Mouse (Mus musculus) midbrain, embryonic 11.5 days (tissue): ENCODE results near the gene Car14. TPM values are rescaled to one million over a fixed set of nuclear protein-coding genes. Genes with fewer than 3 reads are reported as not detected.
"Not testable (repeated sequence)": the region's sequence is repeated elsewhere in the genome, so short reads cannot be mapped to it uniquely, and the experiment has no call there.

Source experiments
- ATAC-seq: fragments of 200-750 bp; cut with Nextera tagmentation; 2 replicates; pipeline ENCODE4 v1.8.0; 2017; ENCODE audit warnings: moderate TSS enrichment, moderate library complexity; ENCODE audit not compliant: low FRiP score
- DNase-seq: peaks from one replicate; pipeline ENCODE4 v3.0.0; 2015; ENCODE audit warnings: low spot score; ENCODE audit errors: missing footprints
- H3K27ac ChIP-seq: fragments of 300-500 bp; sonication (generic); 2 replicates; pipeline ENCODE4 v1.5.1; 2014; ENCODE audit warnings: low read depth, low read length
- H3K27me3 ChIP-seq: fragments of 300-500 bp; sonication (generic); 2 replicates; pipeline ENCODE4 v1.6.1; 2014; ENCODE audit warnings: mild to moderate bottlenecking, low read length, moderate library complexity, mixed read lengths; ENCODE audit not compliant: control insufficient read depth, insufficient read depth
- H3K36me3 ChIP-seq: fragments of 300-500 bp; sonication (generic); 2 replicates; pipeline ENCODE4 v1.6.1; 2014; ENCODE audit warnings: mild to moderate bottlenecking, low read length, moderate library complexity, mixed read lengths; ENCODE audit not compliant: control insufficient read depth, insufficient read depth
- H3K4me1 ChIP-seq: fragments of 300-500 bp; sonication (generic); 2 replicates; pipeline ENCODE4 v1.6.1; 2014; ENCODE audit warnings: low read length; ENCODE audit not compliant: control insufficient read depth, insufficient read depth
- H3K4me2 ChIP-seq: fragments of 300-500 bp; sonication (generic); 2 replicates; pipeline ENCODE4 v1.6.1; 2014; ENCODE audit warnings: mild to moderate bottlenecking, moderate library complexity
- H3K4me3 ChIP-seq: fragments of 300-500 bp; sonication (generic); 2 replicates; pipeline ENCODE4 v1.5.1; 2014; ENCODE audit warnings: low read depth, low read length
- H3K9ac ChIP-seq: fragments of 300-500 bp; sonication (generic); 2 replicates; pipeline ENCODE4 v1.6.1; 2014; ENCODE audit warnings: low read length
- H3K9me3 ChIP-seq: fragments of 300-500 bp; sonication (generic); 2 replicates; pipeline ENCODE4 v1.6.1; 2016; ENCODE audit warnings: low read length; ENCODE audit not compliant: control insufficient read depth
- WGBS: fragments of 180-500 bp; shearing (Covaris S2); extraction: QIAGEN DNeasy Blood & Tissue Kit; methylation state at CpG from one replicate; pipeline ENCODE4 v1.1.7; 2014; 5-methylcytosine and 5-hydroxymethylcytosine counted together
- polyA plus RNA-seq: library from polyadenylated mRNA; unstranded; fragments of >200 nt; fragmentation: Nextera tagmentation; extraction: Ambion mirVana; gene quantifications from 2 replicates; pipeline ENCODE4 v1.2.1, GENCODE M21; 2014

The Car14 gene
- polyA plus RNA-seq, 1 experiment from 2014 or later, result 33.4 TPM

DNA sequence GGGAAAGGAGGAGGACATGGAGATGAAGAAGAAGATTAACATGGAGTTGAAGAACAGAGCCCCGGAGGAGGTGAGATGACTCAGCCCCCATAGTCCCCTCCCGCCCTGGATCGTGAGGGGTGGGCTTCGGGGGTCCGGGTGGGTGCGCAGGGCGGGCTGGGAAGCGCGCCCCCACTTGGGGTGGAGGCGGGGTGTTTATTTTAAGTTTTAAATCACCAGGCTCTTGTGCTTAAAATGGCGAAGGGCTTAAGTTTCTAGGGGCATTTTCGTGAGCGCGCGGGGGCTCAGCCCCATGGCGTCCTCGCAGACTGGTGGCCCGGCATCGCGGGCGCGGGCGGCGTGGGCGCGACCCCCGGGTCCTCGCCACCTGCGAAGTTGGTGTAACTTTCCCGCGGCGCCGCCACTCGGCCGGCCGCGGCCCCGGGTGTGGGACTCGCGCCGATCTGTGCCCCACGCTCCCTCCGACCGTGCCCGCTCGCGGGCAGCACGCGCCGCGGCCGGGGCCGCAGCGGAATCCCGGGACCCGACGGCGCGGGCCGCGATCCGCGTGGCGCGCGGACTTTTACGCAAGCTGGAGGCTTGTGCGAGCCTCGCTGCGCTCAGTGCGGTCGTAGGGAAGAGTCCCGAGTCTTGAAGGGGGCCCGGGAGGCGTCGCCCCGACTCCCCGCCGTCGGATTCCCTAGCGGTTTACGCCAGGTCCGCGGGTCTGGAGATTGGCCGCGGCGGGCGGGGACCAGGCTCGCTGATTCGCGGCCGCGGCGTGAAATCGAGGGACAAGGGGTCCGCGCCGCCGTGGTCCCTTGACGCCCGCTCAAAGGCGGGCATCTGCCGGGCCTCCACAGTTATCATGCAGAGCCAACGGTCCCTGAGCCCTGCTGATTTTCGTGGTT, 25.3 kb upstream of the Car14 start:
- Histone ChIP-seq H3K9ac (peak overlapping the region; percentile 96), H3K9me3 (no peaks in the 10 kb centered on the region), H3K27ac (peak overlapping the region; percentile 72), H3K4me1 (peaks cover 7% of the 10 kb centered on the region; the same call in 1 of the 2 replicates), H3K4me2 (peak overlapping the region; percentile 55), H3K36me3 (peaks cover 12% of the 10 kb centered on the region), H3K27me3 (no peaks in the 10 kb centered on the region), H3K4me3 (peak overlapping the region; percentile 97)
- peak; percentile 96 for DNase-seq
- WGBS, result under 1% methylated on average over 88 of the region's 105 CpGs
- peak; percentile 59 for ATAC-seq

DNA sequence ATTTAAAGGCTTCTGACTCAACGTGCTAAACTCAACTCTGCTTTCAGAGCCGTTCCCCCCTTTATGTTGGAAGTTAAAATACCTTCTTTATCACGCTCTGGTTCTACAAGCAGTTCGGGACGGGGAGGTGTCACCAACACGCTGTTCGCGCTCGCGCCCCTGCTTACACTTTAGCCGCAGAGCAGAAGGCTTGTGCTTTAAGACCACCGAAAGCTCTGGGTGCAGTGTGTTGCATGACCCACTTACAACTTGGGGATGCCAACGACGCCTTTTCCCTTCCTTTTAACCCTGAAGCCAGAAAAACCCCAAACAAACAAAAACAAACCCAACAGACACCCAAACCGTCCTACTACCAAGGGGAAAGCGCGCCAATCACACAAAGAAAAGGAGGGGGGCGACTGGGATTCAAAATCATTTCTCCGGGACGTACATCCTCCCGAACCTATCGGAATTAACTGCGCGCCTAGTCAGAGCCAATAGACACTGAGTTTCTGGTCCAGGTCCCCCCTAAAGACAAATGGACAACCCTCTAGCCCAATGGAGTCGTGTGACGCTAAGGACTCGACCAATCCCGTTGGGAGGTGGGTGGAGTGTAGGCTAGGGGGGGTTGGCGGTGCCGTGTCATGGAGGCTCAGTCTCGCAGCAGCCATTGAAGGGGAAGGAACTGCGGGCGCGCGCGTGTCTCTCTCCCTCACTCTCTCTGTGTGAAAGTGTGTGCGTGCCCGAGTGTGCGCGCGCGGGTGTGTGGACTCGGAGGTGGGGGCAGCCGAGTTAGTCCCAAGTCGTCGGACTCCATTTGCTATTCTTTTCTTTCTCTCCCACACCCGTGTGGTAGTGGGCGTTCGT, 24.4 kb upstream of the Car14 start, which contains the start of gene Anp32e:
Gene Anp32e, plus strand, starts transcription at position 589 of the 846 bp plus-strand sequence.
- peaks cover 7% of the 10 kb centered on the region for H3K36me3 ChIP-seq
- no peaks in the 10 kb centered on the region for H3K27me3 ChIP-seq
- WGBS, result under 1% methylated on average over 49 of the region's 49 CpGs
- peak within 1 kb of the TSS; percentile 96 for H3K9ac ChIP-seq
- peak within 1 kb of the TSS; percentile 55 for H3K4me2 ChIP-seq
- H3K4me1 ChIP-seq, result peaks cover 7% of the 10 kb centered on the region; the same call in 1 of the 2 replicates
- peak within 1 kb of the TSS; percentile 84 for H3K27ac ChIP-seq
- peak within 1 kb of the TSS; percentile 97 for H3K4me3 ChIP-seq
- no peaks in the 10 kb centered on the region for H3K9me3 ChIP-seq
- ATAC-seq (peak; percentile 100), DNase-seq (peak; percentile 99)

DNA sequence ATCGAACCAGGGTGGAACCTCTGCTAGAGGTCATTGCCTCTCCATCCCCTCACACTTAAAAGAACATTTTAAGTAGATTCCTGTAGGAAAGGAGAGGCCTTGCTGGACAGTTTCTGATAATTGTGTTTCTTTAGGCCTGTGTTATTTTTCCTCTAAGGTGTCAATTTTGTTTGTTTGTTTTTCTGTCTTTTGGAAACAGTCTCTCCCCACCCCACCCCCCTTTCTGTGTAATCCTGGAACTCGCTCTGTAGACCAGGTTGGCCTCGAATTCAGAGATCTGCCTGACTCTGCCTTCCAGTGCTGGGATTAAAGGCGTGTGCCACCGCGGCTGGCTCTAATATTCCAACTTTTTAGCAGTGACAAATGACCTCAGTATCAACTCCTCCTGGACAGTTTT, 23.8 kb upstream of the Car14 start:
- ATAC-seq (no peak), DNase-seq (no peak)
- H3K27ac ChIP-seq, result peak overlapping the region; percentile 84
- H3K4me3 ChIP-seq, result peak overlapping the region; percentile 97
- WGBS, result 74% methylated on average over 6 of the region's 6 CpGs
- H3K4me2 ChIP-seq, result peak overlapping the region; percentile 43
- H3K9me3 ChIP-seq, result no peaks in the 10 kb centered on the region
- peaks cover 7% of the 10 kb centered on the region; the same call in 1 of the 2 replicates for H3K4me1 ChIP-seq
- peak overlapping the region; percentile 67 for H3K9ac ChIP-seq
- H3K36me3 ChIP-seq, result 0 out of 2 replicates have a peak, but pooled peaks cover under 1% of the 10 kb centered on the region
- no peaks in the 10 kb centered on the region for H3K27me3 ChIP-seq

DNA sequence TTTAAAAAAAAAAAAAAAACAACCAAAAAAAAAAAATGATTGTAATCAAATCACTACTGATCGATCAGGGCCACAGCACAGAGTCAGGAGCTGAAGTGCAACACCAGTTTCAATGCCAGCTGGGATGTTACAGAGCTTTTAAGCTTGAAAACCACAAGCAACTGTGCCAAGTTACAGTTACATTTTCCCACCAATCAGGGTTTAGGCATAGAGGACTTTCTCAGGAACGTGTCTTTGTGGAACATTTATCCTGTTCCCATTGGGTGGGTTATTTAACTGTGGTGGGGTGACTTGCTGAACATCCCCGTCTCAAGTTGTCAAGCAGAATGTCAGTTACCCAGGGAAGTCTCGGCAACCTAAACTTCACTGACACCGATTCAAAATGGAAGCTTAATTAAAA, 20.6 kb upstream of the Car14 start:
- H3K4me3 ChIP-seq, result no peak overlapping the region
- 83% methylated on average over 5 of the region's 5 CpGs for WGBS
- H3K9ac ChIP-seq, result no peak overlapping the region
- H3K4me1 ChIP-seq, result no peaks in the 10 kb centered on the region
- no peaks in the 10 kb centered on the region for H3K9me3 ChIP-seq
- H3K4me2 ChIP-seq, result no peak overlapping the region
- H3K27ac ChIP-seq, result no peak overlapping the region
- H3K36me3 ChIP-seq, result no peaks in the 10 kb centered on the region
- no peaks in the 10 kb centered on the region for H3K27me3 ChIP-seq
- DNase-seq (no peak), ATAC-seq (no peak)

DNA sequence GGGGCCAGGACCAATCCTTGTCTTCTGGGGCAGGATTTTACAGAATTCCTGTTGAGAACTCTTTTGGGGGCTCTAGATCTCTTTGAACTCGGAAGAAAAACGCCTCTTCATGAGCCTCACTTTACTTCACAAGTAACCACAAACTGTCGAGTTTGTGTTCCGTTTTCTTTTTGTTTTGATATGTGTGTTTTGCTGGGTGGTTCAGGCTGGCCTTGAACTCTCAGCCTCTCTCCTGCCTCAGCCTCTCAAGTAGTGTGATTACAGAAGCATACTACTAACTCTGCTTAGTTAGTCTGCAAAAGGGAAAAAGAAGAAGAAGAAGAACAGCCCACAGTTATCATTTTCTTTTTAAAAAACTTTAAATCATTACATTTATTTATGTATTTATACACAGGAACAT, 19.7 kb upstream of the Car14 start:
- Histone ChIP-seq H3K36me3 (no peaks in the 10 kb centered on the region), H3K9me3 (no peaks in the 10 kb centered on the region), H3K27me3 (no peaks in the 10 kb centered on the region), H3K4me1 (no peaks in the 10 kb centered on the region), H3K4me2 (no peak overlapping the region), H3K9ac (no peak overlapping the region), H3K4me3 (no peak overlapping the region), H3K27ac (no peak overlapping the region)
- DNase-seq, result no peak
- 77% methylated on average over 4 of the region's 4 CpGs for WGBS
- ATAC-seq, result no peak

DNA sequence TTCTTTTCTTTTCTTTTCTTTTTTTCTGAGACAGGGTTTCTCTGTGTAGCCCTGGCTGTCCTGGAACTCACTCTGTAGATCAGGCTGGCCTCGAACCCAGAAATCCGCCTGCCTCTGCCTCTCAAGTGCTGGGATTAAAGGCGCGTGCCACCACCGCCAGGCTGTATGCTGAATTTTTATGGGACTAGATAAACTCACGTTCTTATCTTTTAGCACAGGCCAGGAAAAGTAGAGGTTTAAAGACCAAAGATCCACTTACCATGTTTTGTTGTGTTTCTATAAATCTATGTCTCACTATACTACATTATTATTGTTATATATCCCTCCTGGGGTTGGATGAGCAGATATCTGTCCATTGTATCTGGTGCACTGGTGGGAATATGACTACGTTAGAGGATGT, 18.9 kb upstream of the Car14 start:
- H3K4me2 ChIP-seq, H3K36me3 ChIP-seq, DNase-seq, H3K4me3 ChIP-seq, H3K9me3 ChIP-seq, H3K27ac ChIP-seq, H3K9ac ChIP-seq, H3K27me3 ChIP-seq, H3K4me1 ChIP-seq, ATAC-seq: not testable (repeated sequence)
- 92% methylated on average over 7 of the region's 7 CpGs for WGBS

DNA sequence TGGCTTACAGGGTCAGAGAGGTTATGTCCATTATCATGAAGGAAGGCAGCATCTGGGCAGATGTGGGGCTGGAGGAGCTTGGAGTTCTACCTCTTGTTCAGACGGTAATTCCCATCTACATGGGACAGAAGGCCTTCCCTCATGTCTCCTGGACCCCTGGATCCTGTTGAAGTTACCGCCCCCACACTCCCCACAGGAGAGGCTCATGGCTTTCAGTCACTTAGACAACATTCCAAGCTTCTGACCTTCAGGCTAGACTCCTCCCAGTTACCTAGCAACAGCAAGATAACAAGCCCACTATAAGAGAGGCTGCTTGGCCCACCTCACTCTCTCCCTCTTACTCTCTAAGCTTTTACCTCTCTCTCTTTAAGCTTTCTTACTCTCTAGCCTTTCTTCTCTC, 16.0 kb upstream of the Car14 start:
- not testable (repeated sequence) for H3K27ac ChIP-seq, ATAC-seq, H3K4me2 ChIP-seq, H3K27me3 ChIP-seq, H3K4me3 ChIP-seq, H3K4me1 ChIP-seq, DNase-seq, H3K36me3 ChIP-seq, H3K9ac ChIP-seq, H3K9me3 ChIP-seq
- 41% methylated on average over 2 of the region's 2 CpGs for WGBS

DNA sequence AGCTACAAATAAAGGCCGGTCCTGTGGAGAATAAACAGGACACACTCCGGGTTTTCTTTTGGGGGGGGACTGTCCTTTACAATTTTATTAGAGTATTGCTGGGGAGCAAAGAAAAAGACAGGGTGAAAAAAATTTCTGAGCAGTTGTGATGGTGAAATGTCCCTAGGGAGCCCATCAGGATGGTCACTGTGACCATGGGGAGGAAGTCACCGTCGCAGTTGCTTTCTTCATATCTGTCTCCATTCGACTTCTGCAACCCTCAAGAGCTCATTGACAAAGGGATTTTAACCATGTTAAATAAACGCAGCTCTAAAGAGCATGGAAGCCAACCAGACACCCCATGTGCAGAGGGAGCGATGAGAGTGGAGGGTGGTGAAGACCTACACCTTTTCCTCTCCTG, 12.3 kb upstream of the Car14 start:
- H3K9me3 ChIP-seq, result no peaks in the 10 kb centered on the region
- H3K4me2 ChIP-seq, result no peak overlapping the region
- no peak overlapping the region for H3K27ac ChIP-seq
- H3K4me1 ChIP-seq, result no peaks in the 10 kb centered on the region
- no peak overlapping the region for H3K4me3 ChIP-seq
- ATAC-seq (no peak), DNase-seq (no peak)
- whole genome bisulfite sequencing, result 88% methylated on average over 7 of the region's 7 CpGs
- no peak overlapping the region for H3K9ac ChIP-seq
- no peaks in the 10 kb centered on the region for H3K36me3 ChIP-seq
- H3K27me3 ChIP-seq, result no peaks in the 10 kb centered on the region

DNA sequence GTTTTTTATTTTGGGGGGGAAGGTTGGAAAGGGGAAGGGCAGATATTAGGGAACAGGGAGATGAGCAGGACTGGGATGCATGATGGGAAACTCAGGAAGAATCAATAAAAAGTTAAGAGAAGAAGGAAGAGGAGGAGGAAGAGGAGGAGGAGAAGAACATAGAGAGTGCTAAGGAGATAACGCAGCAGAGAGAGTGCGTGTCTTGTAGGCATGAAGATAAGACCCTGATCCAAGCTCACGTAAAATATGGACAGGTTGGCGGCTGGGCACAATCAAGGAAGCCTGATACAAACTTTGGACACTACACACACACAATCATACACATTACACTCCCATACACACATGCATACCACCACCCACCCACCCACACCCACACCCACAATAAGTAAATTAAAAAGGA, 10.2 kb upstream of the Car14 start:
- Histone ChIP-seq H3K27ac (no peak overlapping the region), H3K27me3 (no peaks in the 10 kb centered on the region), H3K9ac (no peak overlapping the region), H3K4me3 (no peak overlapping the region), H3K4me1 (no peaks in the 10 kb centered on the region), H3K9me3 (no peaks in the 10 kb centered on the region), H3K4me2 (no peak overlapping the region), H3K36me3 (no peaks in the 10 kb centered on the region)
- 89% methylated on average over 4 of the region's 4 CpGs for WGBS
- ATAC-seq (no peak), DNase-seq (no peak)
